Mouse (Mus musculus): ENCODE measurements around the gene Pcsk4. TPM values are rescaled to one million over a fixed set of nuclear protein-coding genes. Genes with fewer than 3 reads are reported as not detected.

The Pcsk4 gene
- polyA plus RNA-seq (2015; fragmentation: Illumina TruSeq; extraction: RNeasy Lipid Tissue Mini Kit (QIAGEN cat#74804); ENCODE audit: insufficient read depth, low read depth, low replicate concordance), result 7.0 TPM

GRCm38 (mm10) chr10:80329273-80330081, at the start of gene Pcsk4, which contains the start of gene Reep6:
Gene Pcsk4, minus strand, starts transcription at chr10:80329498.
Gene Reep6, plus strand, starts transcription at chr10:80329953.

GRCm38 (mm10) chr10:80356001-80356682, 26.8 kb upstream of the Pcsk4 start, which contains the start of gene Plk5:
Gene Plk5, plus strand, starts transcription at chr10:80356459.

GRCm38 (mm10) chr10:80348244-80348781, 19.0 kb upstream of the Pcsk4 start, which contains the start of gene Adamtsl5:
Gene Adamtsl5, minus strand, starts transcription at chr10:80348412.

GRCm38 (mm10) chr10:80320340-80320760, 8.9 kb downstream of the Pcsk4 start, which contains the start of gene 2310011J03Rik:
Gene 2310011J03Rik, minus strand, starts transcription at chr10:80320537.

GRCm38 (mm10) chr10:80295618-80296425, 33.5 kb downstream of the Pcsk4 start, which contains the start of gene Apc2:
Gene Apc2, plus strand, starts transcription at chr10:80295977.

GRCm38 (mm10) chr10:80292251-80293146, 36.8 kb downstream of the Pcsk4 start, which contains the start of gene Rps15:
Gene Rps15, plus strand, starts transcription at chr10:80292453.

Other genes starting within 250 kb of the Pcsk4 start
- 6.5 TPM for gene Sbno2, start 223.9 kb downstream of the Pcsk4 start, polyA plus RNA-seq (2015; fragmentation: Illumina TruSeq; extraction: RNeasy Lipid Tissue Mini Kit (QIAGEN cat#74804); ENCODE audit: insufficient read depth, low read depth, low replicate concordance)
- gene Stk11, start 213.7 kb downstream of the Pcsk4 start, polyA plus RNA-seq (2015; fragmentation: Illumina TruSeq; extraction: RNeasy Lipid Tissue Mini Kit (QIAGEN cat#74804); ENCODE audit: insufficient read depth, low read depth, low replicate concordance), result 77.4 TPM
- gene Atp5d, start 190.9 kb downstream of the Pcsk4 start, polyA plus RNA-seq (2015; fragmentation: Illumina TruSeq; extraction: RNeasy Lipid Tissue Mini Kit (QIAGEN cat#74804); ENCODE audit: insufficient read depth, low read depth, low replicate concordance), result 84.2 TPM
- 5.9 TPM for gene Cbarp, start 188.7 kb downstream of the Pcsk4 start, polyA plus RNA-seq (2015; fragmentation: Illumina TruSeq; extraction: RNeasy Lipid Tissue Mini Kit (QIAGEN cat#74804); ENCODE audit: insufficient read depth, low read depth, low replicate concordance)
- 10.8 TPM for gene Midn, start 181.2 kb downstream of the Pcsk4 start, polyA plus RNA-seq (2015; fragmentation: Illumina TruSeq; extraction: RNeasy Lipid Tissue Mini Kit (QIAGEN cat#74804); ENCODE audit: insufficient read depth, low read depth, low replicate concordance)
- 33.4 TPM for gene Cirbp, start 163.5 kb downstream of the Pcsk4 start, polyA plus RNA-seq (2015; fragmentation: Illumina TruSeq; extraction: RNeasy Lipid Tissue Mini Kit (QIAGEN cat#74804); ENCODE audit: insufficient read depth, low read depth, low replicate concordance)
- gene 1600002K03Rik, start 156.6 kb downstream of the Pcsk4 start, polyA plus RNA-seq (2015; fragmentation: Illumina TruSeq; extraction: RNeasy Lipid Tissue Mini Kit (QIAGEN cat#74804); ENCODE audit: insufficient read depth, low read depth, low replicate concordance), result 7.2 TPM
- gene Efna2, start 150.0 kb downstream of the Pcsk4 start, polyA plus RNA-seq (2015; fragmentation: Illumina TruSeq; extraction: RNeasy Lipid Tissue Mini Kit (QIAGEN cat#74804); ENCODE audit: insufficient read depth, low read depth, low replicate concordance), result 0.50 TPM
- 16.2 TPM for gene Mum1, start 103.1 kb downstream of the Pcsk4 start, polyA plus RNA-seq (2015; fragmentation: Illumina TruSeq; extraction: RNeasy Lipid Tissue Mini Kit (QIAGEN cat#74804); ENCODE audit: insufficient read depth, low read depth, low replicate concordance)
- 67.2 TPM for gene Ndufs7, start 80.4 kb downstream of the Pcsk4 start, polyA plus RNA-seq (2015; fragmentation: Illumina TruSeq; extraction: RNeasy Lipid Tissue Mini Kit (QIAGEN cat#74804); ENCODE audit: insufficient read depth, low read depth, low replicate concordance)
- 101 TPM for gene Gamt, start 68.5 kb downstream of the Pcsk4 start, polyA plus RNA-seq (2015; fragmentation: Illumina TruSeq; extraction: RNeasy Lipid Tissue Mini Kit (QIAGEN cat#74804); ENCODE audit: insufficient read depth, low read depth, low replicate concordance)
- 25.5 TPM for gene Dazap1, start 68.0 kb downstream of the Pcsk4 start, polyA plus RNA-seq (2015; fragmentation: Illumina TruSeq; extraction: RNeasy Lipid Tissue Mini Kit (QIAGEN cat#74804); ENCODE audit: insufficient read depth, low read depth, low replicate concordance)
- 1,054 TPM for gene Rps15, start 37.0 kb downstream of the Pcsk4 start, polyA plus RNA-seq (2015; fragmentation: Illumina TruSeq; extraction: RNeasy Lipid Tissue Mini Kit (QIAGEN cat#74804); ENCODE audit: insufficient read depth, low read depth, low replicate concordance)
- 0.26 TPM for gene Apc2, start 33.5 kb downstream of the Pcsk4 start, polyA plus RNA-seq (2015; fragmentation: Illumina TruSeq; extraction: RNeasy Lipid Tissue Mini Kit (QIAGEN cat#74804); ENCODE audit: insufficient read depth, low read depth, low replicate concordance)
- 7.9 TPM for gene 2310011J03Rik, start 9.0 kb downstream of the Pcsk4 start, polyA plus RNA-seq (2015; fragmentation: Illumina TruSeq; extraction: RNeasy Lipid Tissue Mini Kit (QIAGEN cat#74804); ENCODE audit: insufficient read depth, low read depth, low replicate concordance)
- gene Reep6, start 455 bp upstream of the Pcsk4 start, polyA plus RNA-seq (2015; fragmentation: Illumina TruSeq; extraction: RNeasy Lipid Tissue Mini Kit (QIAGEN cat#74804); ENCODE audit: insufficient read depth, low read depth, low replicate concordance), result 6.4 TPM
- gene Adamtsl5, start 18.9 kb upstream of the Pcsk4 start, polyA plus RNA-seq (2015; fragmentation: Illumina TruSeq; extraction: RNeasy Lipid Tissue Mini Kit (QIAGEN cat#74804); ENCODE audit: insufficient read depth, low read depth, low replicate concordance), result 5.9 TPM
- 0.61 TPM for gene Plk5, start 27.0 kb upstream of the Pcsk4 start, polyA plus RNA-seq (2015; fragmentation: Illumina TruSeq; extraction: RNeasy Lipid Tissue Mini Kit (QIAGEN cat#74804); ENCODE audit: insufficient read depth, low read depth, low replicate concordance)
- gene Mex3d, start 58.2 kb upstream of the Pcsk4 start, polyA plus RNA-seq (2015; fragmentation: Illumina TruSeq; extraction: RNeasy Lipid Tissue Mini Kit (QIAGEN cat#74804); ENCODE audit: insufficient read depth, low read depth, low replicate concordance), result 1.3 TPM
- gene Mbd3, start 70.1 kb upstream of the Pcsk4 start, polyA plus RNA-seq (2015; fragmentation: Illumina TruSeq; extraction: RNeasy Lipid Tissue Mini Kit (QIAGEN cat#74804); ENCODE audit: insufficient read depth, low read depth, low replicate concordance), result 25.4 TPM
- 156 TPM for gene Uqcr11, start 77.3 kb upstream of the Pcsk4 start, polyA plus RNA-seq (2015; fragmentation: Illumina TruSeq; extraction: RNeasy Lipid Tissue Mini Kit (QIAGEN cat#74804); ENCODE audit: insufficient read depth, low read depth, low replicate concordance)
- 9.6 TPM for gene Tcf3, start 104.1 kb upstream of the Pcsk4 start, polyA plus RNA-seq (2015; fragmentation: Illumina TruSeq; extraction: RNeasy Lipid Tissue Mini Kit (QIAGEN cat#74804); ENCODE audit: insufficient read depth, low read depth, low replicate concordance)
- not detected for gene Onecut3, start 165.3 kb upstream of the Pcsk4 start, polyA plus RNA-seq (2015; fragmentation: Illumina TruSeq; extraction: RNeasy Lipid Tissue Mini Kit (QIAGEN cat#74804); ENCODE audit: insufficient read depth, low read depth, low replicate concordance)
- gene Atp8b3, start 209.6 kb upstream of the Pcsk4 start, polyA plus RNA-seq (2015; fragmentation: Illumina TruSeq; extraction: RNeasy Lipid Tissue Mini Kit (QIAGEN cat#74804); ENCODE audit: insufficient read depth, low read depth, low replicate concordance), result not detected
- 6.7 TPM for gene Rexo1, start 232.1 kb upstream of the Pcsk4 start, polyA plus RNA-seq (2015; fragmentation: Illumina TruSeq; extraction: RNeasy Lipid Tissue Mini Kit (QIAGEN cat#74804); ENCODE audit: insufficient read depth, low read depth, low replicate concordance)
- gene Klf16, start 247.8 kb upstream of the Pcsk4 start, polyA plus RNA-seq (2015; fragmentation: Illumina TruSeq; extraction: RNeasy Lipid Tissue Mini Kit (QIAGEN cat#74804); ENCODE audit: insufficient read depth, low read depth, low replicate concordance), result 3.2 TPM

All from pancreas, adult 10 weeks (tissue).